Mouse (Mus musculus) myocyte (in vitro differentiated cells): ENCODE data around the gene Prmt9. TPM values are rescaled to one million over a fixed set of nuclear protein-coding genes. Genes with fewer than 3 reads are reported as not detected.

Source experiments
- H3K27me3 ChIP-seq: one replicate; pipeline ENCODE4 v1.6.1; 2011; ENCODE audit not compliant: control insufficient read depth, insufficient read depth, insufficient read length
- H3K36me3 ChIP-seq: one replicate; pipeline ENCODE4 v1.6.1; 2011; ENCODE audit not compliant: control insufficient read depth, insufficient read depth
- H3K4me2 ChIP-seq: one replicate; pipeline ENCODE4 v1.6.1; 2011; ENCODE audit warnings: low read depth, control low read depth
- H3K4me3 ChIP-seq: one replicate; pipeline ENCODE4 v1.5.1; 2011; ENCODE audit warnings: mild to moderate bottlenecking, control low read depth, moderate library complexity
- H3K79me2 ChIP-seq: one replicate; pipeline ENCODE4 v1.6.1; 2011; ENCODE audit not compliant: control insufficient read depth, insufficient read depth
- H3ac ChIP-seq: one replicate; pipeline ENCODE4 v1.6.1; 2011; ENCODE audit not compliant: control insufficient read depth, insufficient read length
- CEBPB ChIP-seq: IDR thresholded peaks from 2 replicates; pipeline ENCODE4 v1.6.1; 2011; ENCODE audit warnings: mild to moderate bottlenecking, moderate library complexity; ENCODE audit not compliant: poor library complexity, insufficient read depth, severe bottlenecking
- E2F4 ChIP-seq: IDR thresholded peaks from one replicate; pipeline ENCODE4 v1.6.1; 2011; ENCODE audit warnings: mild to moderate bottlenecking, control low read depth, moderate library complexity; ENCODE audit not compliant: insufficient read depth
- MAX ChIP-seq: IDR thresholded peaks from one replicate; pipeline ENCODE4 v1.6.1; 2011; ENCODE audit warnings: low read depth, mild to moderate bottlenecking, control low read depth
- MYOD1 ChIP-seq, 3 experiments: IDR thresholded peaks; one replicate each; pipeline ENCODE4 v1.6.1; 2011; ENCODE audit warnings: control low read depth in 2 of 3, low read depth in 2 of 3, mild to moderate bottlenecking in 2 of 3, moderate library complexity in 1 of 3; ENCODE audit not compliant: insufficient read length in 2 of 3, control insufficient read depth in 1 of 3
- MYOG ChIP-seq, 3 experiments: IDR thresholded peaks; one replicate each; pipeline ENCODE4 v1.6.1; 2011; ENCODE audit warnings: control low read depth in 2 of 3, low read depth in 2 of 3, mild to moderate bottlenecking in 2 of 3; ENCODE audit not compliant: insufficient read length in 2 of 3, control insufficient read depth in 1 of 3, insufficient read depth in 1 of 3
- POLR2A ChIP-seq: IDR thresholded peaks from one replicate; pipeline ENCODE4 v1.6.1; 2011; ENCODE audit warnings: low read depth, mild to moderate bottlenecking, control low read depth, moderate library complexity; ENCODE audit not compliant: insufficient read length
- POLR2AphosphoS2 ChIP-seq: IDR thresholded peaks from one replicate; pipeline ENCODE4 v1.6.1; 2011; ENCODE audit warnings: low read depth, control low read depth; ENCODE audit not compliant: insufficient read length
- REST ChIP-seq: IDR thresholded peaks from one replicate; pipeline ENCODE4 v1.6.1; 2011; ENCODE audit warnings: mild to moderate bottlenecking, control low read depth, moderate library complexity; ENCODE audit not compliant: insufficient read depth, insufficient read length
- SRF ChIP-seq: IDR thresholded peaks from one replicate; pipeline ENCODE4 v1.6.1; 2011; ENCODE audit warnings: low read depth; ENCODE audit not compliant: control insufficient read depth, insufficient read length
- TCF12 ChIP-seq: IDR thresholded peaks from one replicate; pipeline ENCODE4 v1.6.1; 2011; ENCODE audit warnings: mild to moderate bottlenecking, control low read depth; ENCODE audit not compliant: poor library complexity, insufficient read depth, severe bottlenecking
- TCF3 ChIP-seq: IDR thresholded peaks from one replicate; pipeline ENCODE4 v1.6.1; 2011; ENCODE audit warnings: low read depth, control low read depth; ENCODE audit not compliant: insufficient read length
- USF1 ChIP-seq: IDR thresholded peaks from one replicate; pipeline ENCODE4 v1.6.1; 2011; ENCODE audit warnings: low read depth, mild to moderate bottlenecking, control low read depth, moderate library complexity
- polyA plus RNA-seq: library from polyadenylated mRNA; unstranded; fragments of >200 nt; fragmentation: generic; extraction: Trizol; gene quantifications from one replicate; pipeline ENCODE4 v1.2.1, GENCODE M21; 2012; ENCODE audit warnings: missing spikeins

Prmt9 gene
- 7.3 TPM for polyA plus RNA-seq

GRCm38 (mm10) chr8:77549121-77549706 lies at the start of gene Prmt9:
Gene Prmt9 (plus strand): TSS chr8:77549397.
- TF ChIP-seq POLR2A (peak; percentile 99), REST (no peak), TCF12 (no peak), POLR2AphosphoS2 (peak; percentile 96), MYOG (IDR thresholded peaks at IDR 0.05; ENCODE audit: control insufficient read depth in 1 of 3, insufficient read depth in 1 of 3, insufficient read length in 2 of 3, low read depth in 2 of 3) (peak in 1 of 3 experiments; percentile 60)
- H3K79me2 ChIP-seq, result peaks cover 22% of the 10 kb centered on the region
- H3K27me3 ChIP-seq, result no peaks in the 10 kb centered on the region
- peak within 1 kb of the TSS; percentile 45 for H3K4me3 ChIP-seq
- H3K4me2 ChIP-seq, result peak within 1 kb of the TSS; percentile 88
- peaks cover 11% of the 10 kb centered on the region for H3K36me3 ChIP-seq
- H3ac ChIP-seq, result peak within 1 kb of the TSS; percentile 61

- TF ChIP-seq REST (no peak), POLR2AphosphoS2 (no peak), MAX (no peak), E2F4 (no peak), MYOG (IDR thresholded peaks at IDR 0.05; ENCODE audit: control insufficient read depth in 1 of 3, insufficient read depth in 1 of 3, insufficient read length in 2 of 3, low read depth in 2 of 3) (no peak), MYOD1 (IDR thresholded peaks at IDR 0.05; ENCODE audit: control insufficient read depth in 1 of 3, insufficient read length in 2 of 3, low read depth in 2 of 3) (no peak)
- H3K4me2 ChIP-seq, result no peak overlapping the region
- no peaks in the 10 kb centered on the region for H3K27me3 ChIP-seq
- H3K4me3 ChIP-seq, result no peak overlapping the region
- peaks cover 83% of the 10 kb centered on the region for H3K79me2 ChIP-seq
- H3K36me3 ChIP-seq, result no peaks in the 10 kb centered on the region
- H3ac ChIP-seq, result no peak overlapping the region
Measured at GRCm38 (mm10) chr8:77500264-77500663, 48.9 kb upstream of the Prmt9 start.

DNA sequence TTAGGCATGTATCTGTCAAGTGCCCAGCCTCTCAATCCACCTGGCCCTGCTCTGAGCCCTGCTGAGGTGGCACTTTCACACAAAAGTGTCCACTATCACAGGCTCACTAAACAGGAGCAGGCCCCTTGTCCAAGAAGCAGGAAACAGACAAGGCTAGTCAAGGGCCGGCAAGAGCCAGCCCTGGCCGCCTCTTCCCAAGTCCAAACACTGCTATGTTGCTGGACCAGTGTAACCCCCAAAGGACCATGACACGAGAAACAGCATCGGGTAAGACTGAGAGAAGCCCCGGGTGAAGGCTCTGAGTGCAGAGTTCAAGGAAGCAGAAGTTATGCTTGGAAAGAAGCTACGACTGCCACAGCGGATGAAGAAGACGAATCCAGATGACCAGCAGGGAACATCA lies 48.1 kb upstream of the Prmt9 start:
- Histone ChIP-seq H3K27me3 (no peaks in the 10 kb centered on the region), H3K36me3 (no peaks in the 10 kb centered on the region), H3K4me3 (no peak overlapping the region), H3K79me2 (peaks cover 81% of the 10 kb centered on the region), H3K4me2 (no peak overlapping the region), H3ac (no peak overlapping the region)
- TF ChIP-seq MYOG (IDR thresholded peaks at IDR 0.05; ENCODE audit: control insufficient read depth in 1 of 3, insufficient read depth in 1 of 3, insufficient read length in 2 of 3, low read depth in 2 of 3) (no peak), REST (no peak), MAX (no peak), MYOD1 (IDR thresholded peaks at IDR 0.05; ENCODE audit: control insufficient read depth in 1 of 3, insufficient read length in 2 of 3, low read depth in 2 of 3) (no peak), CEBPB (no peak), TCF3 (no peak), E2F4 (no peak), POLR2A (no peak), POLR2AphosphoS2 (no peak), TCF12 (no peak), SRF (no peak), USF1 (no peak)

DNA sequence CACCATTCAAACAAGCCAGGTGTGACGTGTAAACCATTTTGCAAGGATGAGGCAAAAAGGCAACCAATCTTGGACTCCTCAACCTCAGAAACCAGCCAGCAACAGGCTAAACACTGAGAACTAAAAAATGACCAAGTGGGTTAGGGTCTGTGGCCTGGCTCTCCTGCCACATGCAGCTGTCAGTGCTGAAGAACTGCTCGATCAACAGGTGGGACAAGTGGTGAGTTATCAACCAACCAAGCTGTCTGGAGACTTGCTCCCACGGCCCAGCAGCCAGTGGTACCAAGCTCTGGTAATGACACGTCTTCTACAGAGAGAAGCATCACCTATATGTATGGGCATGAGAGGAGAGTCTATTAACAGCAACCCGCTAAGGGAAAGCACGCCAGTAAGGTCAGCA lies 46.6 kb upstream of the Prmt9 start:
- no peaks in the 10 kb centered on the region for H3K27me3 ChIP-seq
- TF ChIP-seq MAX, result no peak
- TF ChIP-seq CEBPB, result no peak
- TF ChIP-seq SRF, result no peak
- peak in 2 of 3 experiments; percentile 67 to 76 for TF ChIP-seq MYOG (IDR thresholded peaks at IDR 0.05; ENCODE audit: control insufficient read depth in 1 of 3, insufficient read depth in 1 of 3, insufficient read length in 2 of 3, low read depth in 2 of 3)
- peak in 2 of 3 experiments; percentile 72 to 84 for TF ChIP-seq MYOD1 (IDR thresholded peaks at IDR 0.05; ENCODE audit: control insufficient read depth in 1 of 3, insufficient read length in 2 of 3, low read depth in 2 of 3)
- no peak for TF ChIP-seq USF1
- TF ChIP-seq POLR2A, result no peak
- TF ChIP-seq E2F4, result no peak
- TF ChIP-seq REST, result no peak
- no peak overlapping the region for H3ac ChIP-seq

DNA sequence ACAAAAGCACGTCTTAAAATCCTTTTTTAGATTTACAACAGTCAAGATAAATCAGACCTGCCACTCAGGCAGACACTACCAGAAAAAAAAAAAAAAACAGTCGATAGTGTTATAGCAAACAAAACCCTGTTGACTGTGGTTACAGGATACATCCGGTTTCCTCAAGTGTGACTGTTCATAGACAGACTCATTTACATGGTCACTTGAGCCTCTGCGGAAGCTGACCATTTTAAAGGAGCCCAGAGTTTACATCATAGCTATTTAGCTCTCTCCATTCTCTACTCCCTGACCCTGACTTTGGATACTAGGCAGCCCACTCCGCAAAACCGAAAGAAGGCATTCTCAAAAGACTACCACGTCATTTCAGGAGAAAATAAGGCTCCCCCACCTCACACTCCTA lies 42.7 kb upstream of the Prmt9 start:
- Histone ChIP-seq H3K4me3 (no peak overlapping the region), H3K27me3 (no peaks in the 10 kb centered on the region), H3K36me3 (no peaks in the 10 kb centered on the region), H3K79me2 (peaks cover 73% of the 10 kb centered on the region), H3K4me2 (no peak overlapping the region), H3ac (no peak overlapping the region)
- TF ChIP-seq CEBPB (no peak), USF1 (no peak), POLR2AphosphoS2 (no peak), MYOD1 (IDR thresholded peaks at IDR 0.05; ENCODE audit: control insufficient read depth in 1 of 3, insufficient read length in 2 of 3, low read depth in 2 of 3) (no peak), REST (no peak), TCF12 (no peak), E2F4 (no peak)

More for the DNA sequence above, 46.6 kb upstream of the Prmt9 start:
- peaks cover 84% of the 10 kb centered on the region for H3K79me2 ChIP-seq
- H3K36me3 ChIP-seq, result no peaks in the 10 kb centered on the region
- no peak overlapping the region for H3K4me3 ChIP-seq
- no peak overlapping the region for H3K4me2 ChIP-seq
